Mouse (Mus musculus): ENCODE results near the gene Pdpr. TPM values are rescaled to one million over a fixed set of nuclear protein-coding genes. Genes with fewer than 3 reads are reported as not detected.
A peak's percentile ranks its signal among the peaks of the same experiment; 100 is the strongest.
"Not testable (repeated sequence)": the region's sequence is repeated elsewhere in the genome, so short reads cannot be mapped to it uniquely, and the experiment has no call there.

Pdpr gene
- polyA plus RNA-seq, 1 experiment from 2014 or later = 9.8 TPM

DNA sequence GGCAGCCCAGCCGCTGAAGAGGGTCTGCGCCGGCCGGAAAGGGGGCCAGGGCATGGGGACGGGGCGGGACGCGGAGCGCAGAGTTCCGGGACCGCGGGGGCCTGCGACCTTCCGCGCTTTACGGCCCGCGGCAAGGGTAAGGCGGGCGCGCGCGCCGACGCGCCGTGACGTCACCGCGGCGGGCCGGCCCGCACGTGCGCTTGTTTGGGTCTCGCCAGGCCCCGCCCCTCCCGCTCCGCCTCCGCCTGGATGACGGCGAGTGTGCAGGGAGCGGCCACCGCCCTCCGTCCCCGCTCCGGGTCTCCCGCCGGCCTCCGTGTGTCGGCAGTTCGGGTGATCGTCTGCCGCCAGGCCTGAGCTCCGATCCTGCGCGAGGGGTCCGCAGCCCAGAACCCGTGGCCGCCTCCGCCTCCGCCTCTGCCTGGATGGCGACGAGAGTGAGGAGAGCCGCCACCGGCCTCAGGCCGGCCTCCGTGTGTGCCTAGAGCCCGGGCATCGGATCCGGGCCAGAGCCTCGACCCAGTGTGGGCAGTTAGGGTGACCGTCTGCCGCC, 51.1 kb downstream of the Pdpr start:
- WGBS = 1% methylated on average over 60 of the region's 74 CpGs
- H3K4me2 ChIP-seq (ENCODE audit: low read length) = peak overlapping the region; percentile 90
- H3K27me3 ChIP-seq (ENCODE audit: control insufficient read depth, insufficient read depth, low read length); H3K36me3 ChIP-seq (ENCODE audit: control insufficient read depth, insufficient read depth, low read length); H3K9me3 ChIP-seq (ENCODE audit: control insufficient read depth, low read length); H3K4me1 ChIP-seq (ENCODE audit: control insufficient read depth in 2 of 2, insufficient read depth in 2 of 2, low read length in 2 of 2): not testable (repeated sequence)
- peak overlapping the region; percentile 36 to 66; a peak in 3 of 4 replicates for H3K27ac ChIP-seq (replicated peaks in 1 of 2; ENCODE audit: control insufficient read depth in 1 of 2, insufficient read depth in 1 of 2, low read depth in 2 of 2, low read length in 2 of 2)
- H3K4me3 ChIP-seq (ENCODE audit: control insufficient read depth in 1 of 2, insufficient read depth in 1 of 2, low read depth in 1 of 2, low read length in 2 of 2) = peak overlapping the region; percentile 76 to 89
- peak overlapping the region; percentile 81 for H3K9ac ChIP-seq (ENCODE audit: low read length)
- ATAC-seq (ENCODE audit: insufficient number of reproducible peaks, insufficient read depth, low FRiP score, low read depth) = peak; percentile 94

DNA sequence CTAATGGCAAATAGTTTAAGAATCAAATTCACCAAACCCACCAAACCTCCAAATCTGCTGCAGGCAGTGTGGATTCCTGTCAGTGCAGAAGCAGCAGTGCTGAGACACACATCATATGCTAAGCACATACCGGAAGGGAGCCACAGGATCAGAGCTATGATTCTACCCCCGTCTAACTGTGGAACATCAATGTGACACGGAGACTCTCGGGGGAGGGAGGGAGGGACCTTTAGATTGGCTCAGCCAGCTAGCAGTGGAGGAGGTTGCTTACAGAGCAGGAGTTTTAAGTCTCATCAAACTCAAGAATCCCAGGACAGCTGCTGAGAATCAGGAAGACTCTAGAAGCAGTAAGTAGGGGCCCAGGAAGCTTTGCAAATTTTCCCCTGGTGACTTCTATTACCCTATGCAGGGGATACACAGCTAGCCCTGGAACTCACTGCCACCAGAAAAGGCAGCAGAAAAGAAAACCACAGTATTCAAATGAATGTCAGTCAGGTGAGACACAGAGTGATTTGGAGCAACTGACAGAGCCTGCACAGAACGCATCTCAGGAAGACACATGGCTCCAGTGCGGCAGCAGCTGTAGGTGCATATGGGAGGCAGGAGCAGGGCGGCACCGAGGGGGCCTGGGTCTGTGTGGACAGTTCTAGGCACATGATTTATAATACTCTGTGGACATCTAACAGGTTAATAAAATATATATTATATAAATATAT, 61.4 kb downstream of the Pdpr start:
- no peak overlapping the region for H3K9ac ChIP-seq (ENCODE audit: low read length)
- no peaks in the 10 kb centered on the region for H3K4me1 ChIP-seq (ENCODE audit: control insufficient read depth in 2 of 2, insufficient read depth in 2 of 2, low read length in 2 of 2)
- no peak overlapping the region for H3K4me3 ChIP-seq (ENCODE audit: control insufficient read depth in 1 of 2, insufficient read depth in 1 of 2, low read depth in 1 of 2, low read length in 2 of 2)
- no peaks in the 10 kb centered on the region for H3K9me3 ChIP-seq (ENCODE audit: control insufficient read depth, low read length)
- H3K36me3 ChIP-seq (ENCODE audit: control insufficient read depth, insufficient read depth, low read length) = peaks cover 83% of the 10 kb centered on the region
- ATAC-seq (ENCODE audit: insufficient number of reproducible peaks, insufficient read depth, low FRiP score, low read depth) = no peak
- H3K27ac ChIP-seq (replicated peaks in 1 of 2; ENCODE audit: control insufficient read depth in 1 of 2, insufficient read depth in 1 of 2, low read depth in 2 of 2, low read length in 2 of 2) = no peak overlapping the region
- H3K4me2 ChIP-seq (ENCODE audit: low read length) = no peak overlapping the region
- 81% methylated on average over 8 of the region's 8 CpGs for WGBS
- H3K27me3 ChIP-seq (ENCODE audit: control insufficient read depth, insufficient read depth, low read length) = no peaks in the 10 kb centered on the region

DNA sequence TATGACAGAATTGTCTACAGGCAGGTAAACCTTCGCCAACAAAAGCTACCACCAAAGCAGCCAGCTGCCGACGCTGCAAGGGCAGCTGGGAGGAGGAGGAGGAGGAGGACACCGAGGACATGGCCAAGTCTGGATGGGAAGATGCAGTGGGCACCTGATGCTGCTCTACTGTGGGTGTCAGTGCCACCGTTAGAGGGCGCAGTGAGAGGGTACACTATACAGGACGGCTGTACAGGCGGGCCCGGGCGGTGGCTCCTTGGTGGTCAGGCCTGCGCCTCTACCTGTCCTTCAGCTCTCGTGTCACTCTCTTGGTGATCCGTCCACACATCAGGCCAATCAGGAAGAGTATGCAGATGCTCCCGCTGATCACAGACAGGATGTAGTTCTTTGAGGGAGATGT, 63.2 kb downstream of the Pdpr start:
- H3K9ac ChIP-seq (ENCODE audit: low read length) = no peak overlapping the region
- no peak overlapping the region for H3K27ac ChIP-seq (replicated peaks in 1 of 2; ENCODE audit: control insufficient read depth in 1 of 2, insufficient read depth in 1 of 2, low read depth in 2 of 2, low read length in 2 of 2)
- ATAC-seq (ENCODE audit: insufficient number of reproducible peaks, insufficient read depth, low FRiP score, low read depth) = no peak
- H3K9me3 ChIP-seq (ENCODE audit: control insufficient read depth, low read length) = no peaks in the 10 kb centered on the region
- WGBS = 55% methylated on average over 14 of the region's 14 CpGs
- H3K27me3 ChIP-seq (ENCODE audit: control insufficient read depth, insufficient read depth, low read length) = no peaks in the 10 kb centered on the region
- H3K4me3 ChIP-seq (ENCODE audit: control insufficient read depth in 1 of 2, insufficient read depth in 1 of 2, low read depth in 1 of 2, low read length in 2 of 2) = no peak overlapping the region
- peaks cover 100% of the 10 kb centered on the region for H3K36me3 ChIP-seq (ENCODE audit: control insufficient read depth, insufficient read depth, low read length)
- no peaks in the 10 kb centered on the region for H3K4me1 ChIP-seq (ENCODE audit: control insufficient read depth in 2 of 2, insufficient read depth in 2 of 2, low read length in 2 of 2)
- H3K4me2 ChIP-seq (ENCODE audit: low read length) = no peak overlapping the region

DNA sequence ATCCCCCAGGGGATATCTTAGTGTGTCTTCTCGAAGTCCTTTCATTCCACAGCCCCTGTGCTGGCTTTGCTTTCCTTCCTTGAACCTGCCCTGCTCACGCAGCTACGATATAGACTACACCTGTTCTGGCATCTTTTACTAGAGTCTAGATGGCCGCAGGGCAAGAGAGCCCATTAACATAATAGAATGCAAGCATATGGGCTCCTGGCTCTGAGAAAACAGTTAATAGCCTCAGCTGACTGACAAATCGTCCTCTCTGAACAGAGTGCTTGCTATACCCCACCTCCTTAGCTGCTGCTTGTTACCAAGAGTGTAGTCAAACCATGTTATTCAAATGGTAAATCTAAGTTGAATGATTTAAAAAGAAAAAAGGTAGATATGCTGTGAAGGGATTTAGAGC, 77.2 kb downstream of the Pdpr start:
- no peak overlapping the region for H3K9ac ChIP-seq (ENCODE audit: low read length)
- H3K4me3 ChIP-seq (ENCODE audit: control insufficient read depth in 1 of 2, insufficient read depth in 1 of 2, low read depth in 1 of 2, low read length in 2 of 2) = no peak overlapping the region
- WGBS = 84% methylated on average over 5 of the region's 5 CpGs
- H3K27me3 ChIP-seq (ENCODE audit: control insufficient read depth, insufficient read depth, low read length) = no peaks in the 10 kb centered on the region
- no peaks in the 10 kb centered on the region for H3K9me3 ChIP-seq (ENCODE audit: control insufficient read depth, low read length)
- H3K27ac ChIP-seq (replicated peaks in 1 of 2; ENCODE audit: control insufficient read depth in 1 of 2, insufficient read depth in 1 of 2, low read depth in 2 of 2, low read length in 2 of 2) = no peak overlapping the region; a peak in 1 of 4 replicates
- H3K4me2 ChIP-seq (ENCODE audit: low read length) = no peak overlapping the region
- ATAC-seq (ENCODE audit: insufficient number of reproducible peaks, insufficient read depth, low FRiP score, low read depth) = no peak
- peaks cover 93% of the 10 kb centered on the region for H3K36me3 ChIP-seq (ENCODE audit: control insufficient read depth, insufficient read depth, low read length)
- H3K4me1 ChIP-seq (ENCODE audit: control insufficient read depth in 2 of 2, insufficient read depth in 2 of 2, low read length in 2 of 2) = no peaks in the 10 kb centered on the region

DNA sequence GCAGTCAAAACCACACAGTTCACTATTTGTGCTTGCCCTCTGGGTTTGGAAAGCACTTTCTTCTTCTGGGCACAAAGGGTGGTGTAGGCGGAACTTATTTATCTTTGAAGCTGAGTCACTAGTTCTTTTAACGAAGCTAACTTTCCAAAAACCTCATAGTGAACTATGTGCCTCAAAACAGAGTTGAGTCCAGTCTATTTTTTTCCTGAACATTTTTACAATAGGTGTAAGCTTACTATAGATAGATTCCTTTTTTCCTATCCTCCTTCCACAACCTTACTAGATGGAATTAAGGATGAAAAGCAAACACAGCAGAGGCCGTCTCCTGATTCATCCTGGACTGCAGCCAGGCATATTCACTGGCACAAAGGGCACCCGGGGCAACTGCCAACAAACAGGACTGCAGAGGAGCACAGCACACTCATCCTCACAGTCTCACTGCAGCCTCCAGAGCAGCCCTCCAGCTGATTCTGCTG, 91.1 kb downstream of the Pdpr start:
- H3K27me3 ChIP-seq (ENCODE audit: control insufficient read depth, insufficient read depth, low read length) = no peaks in the 10 kb centered on the region
- H3K4me2 ChIP-seq (ENCODE audit: low read length) = no peak overlapping the region
- peaks cover 84% of the 10 kb centered on the region for H3K36me3 ChIP-seq (ENCODE audit: control insufficient read depth, insufficient read depth, low read length)
- peaks cover 0 to 4% of the 10 kb centered on the region in 2 experiments; a peak in 1 of 4 replicates for H3K4me1 ChIP-seq (ENCODE audit: control insufficient read depth in 2 of 2, insufficient read depth in 2 of 2, low read length in 2 of 2)
- H3K27ac ChIP-seq (replicated peaks in 1 of 2; ENCODE audit: control insufficient read depth in 1 of 2, insufficient read depth in 1 of 2, low read depth in 2 of 2, low read length in 2 of 2) = no peak overlapping the region
- no peak overlapping the region for H3K4me3 ChIP-seq (ENCODE audit: control insufficient read depth in 1 of 2, insufficient read depth in 1 of 2, low read depth in 1 of 2, low read length in 2 of 2)
- no peak for ATAC-seq (ENCODE audit: insufficient number of reproducible peaks, insufficient read depth, low FRiP score, low read depth)
- H3K9me3 ChIP-seq (ENCODE audit: control insufficient read depth, low read length) = no peaks in the 10 kb centered on the region
- H3K9ac ChIP-seq (ENCODE audit: low read length) = no peak overlapping the region
- WGBS = 55% methylated on average over 4 of the region's 4 CpGs

Other genes starting within 250 kb of the Pdpr start
- 60.2 and 62.0 TPM in 2 replicates for gene Cog4, start 248.0 kb upstream of the Pdpr start, polyA plus RNA-seq (2014; fragmentation: Nextera tagmentation; extraction: Ambion mirVana)
- gene Sf3b3, start 247.8 kb upstream of the Pdpr start, polyA plus RNA-seq (2014; fragmentation: Nextera tagmentation; extraction: Ambion mirVana) = 74.8 and 77.8 TPM in 2 replicates
- 4.9 and 6.0 TPM in 2 replicates for gene Fuk, start 192.1 kb upstream of the Pdpr start, polyA plus RNA-seq (2014; fragmentation: Nextera tagmentation; extraction: Ambion mirVana)
- 9.6 and 10.4 TPM in 2 replicates for gene St3gal2, start 174.7 kb upstream of the Pdpr start, polyA plus RNA-seq (2014; fragmentation: Nextera tagmentation; extraction: Ambion mirVana)
- gene Ddx19a, start 96.8 kb upstream of the Pdpr start, polyA plus RNA-seq (2014; fragmentation: Nextera tagmentation; extraction: Ambion mirVana) = 13.8 and 14.9 TPM in 2 replicates
- gene Ddx19b, start 62.9 kb upstream of the Pdpr start, polyA plus RNA-seq (2014; fragmentation: Nextera tagmentation; extraction: Ambion mirVana) = 3.6 and 4.1 TPM in 2 replicates
- 31.7 and 35.4 TPM in 2 replicates for gene Aars, start 61.5 kb upstream of the Pdpr start, polyA plus RNA-seq (2014; fragmentation: Nextera tagmentation; extraction: Ambion mirVana)
- gene Exosc6, start 38.3 kb upstream of the Pdpr start, polyA plus RNA-seq (2014; fragmentation: Nextera tagmentation; extraction: Ambion mirVana) = 10.7 and 14.5 TPM in 2 replicates
- gene Clec18a, start 2.2 kb upstream of the Pdpr start, polyA plus RNA-seq (2014; fragmentation: Nextera tagmentation; extraction: Ambion mirVana) = not detected in 2 replicates
- 83.5 and 85.1 TPM in 2 replicates for gene Glg1, start 164.6 kb downstream of the Pdpr start, polyA plus RNA-seq (2014; fragmentation: Nextera tagmentation; extraction: Ambion mirVana)
- 34.5 and 36.6 TPM in 2 replicates for gene Rfwd3, start 205.6 kb downstream of the Pdpr start, polyA plus RNA-seq (2014; fragmentation: Nextera tagmentation; extraction: Ambion mirVana)
- gene Mlkl, start 243.5 kb downstream of the Pdpr start, polyA plus RNA-seq (2014; fragmentation: Nextera tagmentation; extraction: Ambion mirVana) = 2.5 and 2.9 TPM in 2 replicates